Mouse (Mus musculus) kidney, adult 2 months (tissue): ENCODE data around the gene Cbfa2t3. TPM values are rescaled to one million over a fixed set of nuclear protein-coding genes. Genes with fewer than 3 reads are reported as not detected.

Source experiments
- DNase-seq: peaks from one replicate; pipeline ENCODE4 v3.0.0; 2021
- H3K27ac ChIP-seq: fragments of 200-500 bp; 2 replicates; pipeline ENCODE4 v1.5.1; 2012; ENCODE audit warnings: low read depth, low read length, control low read depth, inconsistent platforms; ENCODE audit not compliant: insufficient read depth
- H3K27me3 ChIP-seq: fragments of 200-500 bp; replicated peaks from 2 replicates; pipeline ENCODE4 v1.6.1; 2012; ENCODE audit warnings: mild to moderate bottlenecking, moderate library complexity, low read length, inconsistent platforms; ENCODE audit not compliant: control insufficient read depth, insufficient read depth
- H3K36me3 ChIP-seq: fragments of 200-500 bp; 2 replicates; pipeline ENCODE4 v1.6.1; 2012; ENCODE audit warnings: mild to moderate bottlenecking, moderate library complexity, low read length, inconsistent platforms; ENCODE audit not compliant: control insufficient read depth, insufficient read depth
- H3K4me1 ChIP-seq: fragments of 200-500 bp; 2 replicates; pipeline ENCODE4 v1.6.1; 2011; ENCODE audit warnings: low read length; ENCODE audit not compliant: control insufficient read depth, insufficient read depth
- H3K4me3 ChIP-seq: fragments of 200-500 bp; 2 replicates; pipeline ENCODE4 v1.5.1; 2011; ENCODE audit warnings: mild to moderate bottlenecking, low read depth, low read length, control low read depth; ENCODE audit not compliant: insufficient read depth
- CTCF ChIP-seq: fragments of 200-500 bp; conservative IDR thresholded peaks from 2 replicates; pipeline ENCODE4 v1.5.1; 2011; ENCODE audit warnings: low read depth, mild to moderate bottlenecking, control low read depth, low read length, moderate library complexity, mixed read lengths; ENCODE audit not compliant: insufficient read depth, insufficient read length
- POLR2A ChIP-seq: fragments of 200-500 bp; IDR thresholded peaks from one replicate; pipeline ENCODE4 v1.6.1; 2011; ENCODE audit warnings: low read depth, low read length, control low read depth
- WGBS: fragments of 180-500 bp; shearing (Covaris S2); methylation state at CpG from one replicate; pipeline ENCODE4 v1.1.7; 2018; 5-methylcytosine and 5-hydroxymethylcytosine counted together
- polyA plus RNA-seq: library from polyadenylated mRNA; depleted of rRNA; stranded (reverse); fragments of >200 nt; gene quantifications from 2 replicates; pipeline ENCODE4 v1.2.3, GENCODE M21; 2012

Cbfa2t3 gene
- polyA plus RNA-seq, 1 experiment = 6.7 TPM

DNA sequence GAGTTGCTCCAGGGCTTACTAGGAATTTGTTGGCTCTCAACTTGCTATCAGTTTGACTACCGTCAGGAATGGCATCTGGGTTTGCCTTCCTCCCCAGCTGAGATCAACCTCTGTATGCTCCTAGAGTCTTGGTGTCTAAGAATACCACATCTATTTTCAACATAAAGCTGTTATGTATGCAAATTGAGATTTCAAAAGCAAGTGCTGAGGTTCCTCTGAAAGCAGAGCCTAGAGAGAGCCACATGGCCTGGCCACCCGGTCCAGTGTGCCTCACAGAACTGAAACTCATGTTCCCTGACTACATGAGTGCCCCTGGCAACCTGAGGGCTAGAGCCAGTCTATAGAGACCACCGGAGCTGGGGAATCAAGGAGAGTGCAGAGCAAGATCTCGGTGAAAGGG, 93.5 kb downstream of the Cbfa2t3 start:
- no peak overlapping the region for H3K4me3 ChIP-seq
- H3K27me3 ChIP-seq = no peaks in the 10 kb centered on the region
- no peak overlapping the region for H3K27ac ChIP-seq
- WGBS = 72% methylated on average over 4 of the region's 4 CpGs
- H3K4me1 ChIP-seq = peaks cover 20% of the 10 kb centered on the region
- no peak for DNase-seq
- no peaks in the 10 kb centered on the region for H3K36me3 ChIP-seq
- TF ChIP-seq POLR2A (no peak), CTCF (no peak)

DNA sequence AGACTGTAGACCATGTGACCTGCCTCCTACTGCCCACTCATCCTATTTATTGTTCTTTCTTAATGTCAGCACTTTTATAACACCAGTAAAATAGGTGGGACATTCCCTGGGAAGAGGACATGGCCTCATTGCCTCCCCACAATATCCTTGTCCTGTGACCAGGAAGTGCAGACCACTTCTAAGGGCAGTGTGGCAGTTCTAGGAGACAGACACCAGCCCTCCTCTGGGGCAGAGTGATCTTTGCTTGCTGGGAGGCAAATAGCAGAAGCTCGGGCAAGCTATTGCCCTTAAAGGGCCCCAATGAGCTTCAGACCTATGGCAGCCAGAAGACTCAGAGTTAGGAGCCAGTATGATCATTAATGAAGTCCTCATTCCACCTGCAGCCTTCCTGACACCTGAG, 94.3 kb downstream of the Cbfa2t3 start:
- H3K4me1 ChIP-seq = peaks cover 23% of the 10 kb centered on the region
- no peaks in the 10 kb centered on the region for H3K27me3 ChIP-seq
- no peak for TF ChIP-seq POLR2A
- no peak for TF ChIP-seq CTCF
- WGBS = 40% methylated on average over 1 of the region's 1 CpGs
- no peak overlapping the region for H3K4me3 ChIP-seq
- no peaks in the 10 kb centered on the region for H3K36me3 ChIP-seq
- no peak for DNase-seq
- no peak overlapping the region for H3K27ac ChIP-seq

DNA sequence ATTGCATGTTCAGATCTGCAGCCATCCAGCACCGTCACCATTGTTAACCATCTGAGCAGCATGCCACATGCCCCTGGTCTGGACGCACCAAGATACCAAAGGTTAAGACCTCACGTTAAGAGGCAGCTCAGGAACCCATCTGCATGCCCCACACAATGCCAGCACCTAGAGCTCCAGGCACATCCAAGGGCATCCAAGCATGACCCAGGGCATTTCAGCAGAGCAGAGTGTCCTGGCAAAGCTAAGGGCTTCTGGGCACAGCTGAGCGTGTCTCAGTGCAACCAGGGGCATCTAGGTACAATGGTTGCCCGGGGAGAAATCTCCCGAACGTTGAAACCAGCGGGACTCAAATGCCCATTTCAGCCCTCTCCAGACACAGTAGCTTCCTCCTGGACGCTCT, 98.2 kb downstream of the Cbfa2t3 start:
- TF ChIP-seq POLR2A (no peak), CTCF (no peak)
- 59% methylated on average over 9 of the region's 9 CpGs for WGBS
- peaks cover 10% of the 10 kb centered on the region; the same call in 1 of the 2 replicates for H3K4me1 ChIP-seq
- no peaks in the 10 kb centered on the region for H3K36me3 ChIP-seq
- H3K4me3 ChIP-seq = no peak overlapping the region
- H3K27ac ChIP-seq = no peak overlapping the region
- H3K27me3 ChIP-seq = no peaks in the 10 kb centered on the region
- peak; percentile 91 for DNase-seq

GRCm38 (mm10) chr8:122596031-122596430, 102.9 kb downstream of the Cbfa2t3 start:
- whole genome bisulfite sequencing = 69% methylated on average over 4 of the region's 4 CpGs

GRCm38 (mm10) chr8:122593783-122594507, 105.0 kb downstream of the Cbfa2t3 start:
- Histone ChIP-seq H3K36me3 (no peaks in the 10 kb centered on the region), H3K27me3 (no peaks in the 10 kb centered on the region), H3K4me1 (no peaks in the 10 kb centered on the region), H3K4me3 (no peak overlapping the region), H3K27ac (no peak overlapping the region)
- WGBS = 90% methylated on average over 19 of the region's 19 CpGs
- TF ChIP-seq POLR2A = no peak
- no peak for TF ChIP-seq CTCF
- no peak for DNase-seq

More at GRCm38 (mm10) chr8:122596031-122596430, 102.9 kb downstream of the Cbfa2t3 start:
- Histone ChIP-seq H3K27me3 (no peaks in the 10 kb centered on the region), H3K4me3 (no peak overlapping the region), H3K36me3 (no peaks in the 10 kb centered on the region), H3K4me1 (peaks cover 5% of the 10 kb centered on the region; the same call in 1 of the 2 replicates), H3K27ac (no peak overlapping the region)
- TF ChIP-seq POLR2A = no peak
- TF ChIP-seq CTCF = no peak
- DNase-seq = no peak

- TF ChIP-seq POLR2A (no peak), CTCF (no peak)
- H3K27ac ChIP-seq = no peak overlapping the region
- no peak for DNase-seq
- H3K36me3 ChIP-seq = no peaks in the 10 kb centered on the region
- WGBS = 77% methylated on average over 12 of the region's 12 CpGs
- H3K4me3 ChIP-seq = no peak overlapping the region
- H3K27me3 ChIP-seq = no peaks in the 10 kb centered on the region
- H3K4me1 ChIP-seq = no peaks in the 10 kb centered on the region
Measured at GRCm38 (mm10) chr8:122593240-122593639, 105.7 kb downstream of the Cbfa2t3 start.

GRCm38 (mm10) chr8:122586749-122587148, 112.2 kb downstream of the Cbfa2t3 start:
- H3K27ac ChIP-seq = no peak overlapping the region
- TF ChIP-seq POLR2A (no peak), CTCF (no peak)

DNA sequence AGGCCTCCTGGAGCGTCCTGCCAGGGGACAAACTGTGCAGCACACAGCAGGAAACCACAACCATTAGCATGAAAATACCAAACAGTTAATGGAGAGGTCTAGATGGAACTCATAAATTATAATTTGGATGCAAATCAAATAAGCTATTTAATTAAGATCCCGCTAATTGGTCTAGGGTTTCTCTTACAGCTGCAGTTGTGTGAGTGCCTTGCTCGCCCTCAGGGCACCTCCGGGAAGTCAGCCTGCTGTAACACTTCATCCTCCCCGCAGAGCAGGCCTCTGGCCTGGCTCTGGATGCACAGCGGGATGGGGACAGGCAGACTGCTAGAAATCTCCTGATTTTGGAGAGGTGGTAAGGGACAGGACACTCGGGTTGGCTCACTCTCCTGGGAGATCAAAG, 112.7 kb downstream of the Cbfa2t3 start:
- WGBS = 57% methylated on average over 7 of the region's 7 CpGs

More at GRCm38 (mm10) chr8:122586749-122587148, 112.2 kb downstream of the Cbfa2t3 start:
- no peaks in the 10 kb centered on the region for H3K36me3 ChIP-seq
- H3K27me3 ChIP-seq = no peaks in the 10 kb centered on the region
- DNase-seq = no peak
- no peak overlapping the region for H3K4me3 ChIP-seq
- 68% methylated on average over 10 of the region's 10 CpGs for WGBS
- peaks cover 19% of the 10 kb centered on the region for H3K4me1 ChIP-seq

More for the DNA sequence above, 112.7 kb downstream of the Cbfa2t3 start:
- Histone ChIP-seq H3K36me3 (no peaks in the 10 kb centered on the region), H3K4me1 (peaks cover 19% of the 10 kb centered on the region), H3K27ac (no peak overlapping the region), H3K27me3 (no peaks in the 10 kb centered on the region), H3K4me3 (no peak overlapping the region)
- TF ChIP-seq CTCF (no peak), POLR2A (no peak)
- DNase-seq = peak; percentile 42
